Mouse (Mus musculus): ENCODE results near the gene Dph2. TPM values are rescaled to one million over a fixed set of nuclear protein-coding genes. Genes with fewer than 3 reads are reported as not detected.

Gene Dph2
- polyA plus RNA-seq, 1 experiment from 2014 or later = 23.8 TPM

GRCm38 (mm10) chr4:117916386-117916785 is 24.6 kb upstream of the Dph2 start:
- Histone ChIP-seq H3K4me1 (ENCODE audit: control insufficient read depth, insufficient read depth, low read length) (peaks cover 4% of the 10 kb centered on the region; the same call in 1 of the 2 replicates), H3K4me2 (ENCODE audit: low read depth, low read length) (no peak overlapping the region), H3K4me3 (ENCODE audit: low read depth, low read length) (no peak overlapping the region), H3K9me3 (replicated peaks; ENCODE audit: control insufficient read depth, low read length) (no peaks in the 10 kb centered on the region), H3K9ac (replicated peaks; ENCODE audit: low read length) (no peak overlapping the region), H3K36me3 (replicated peaks; ENCODE audit: control insufficient read depth, insufficient read depth, low read depth, low read length) (no peaks in the 10 kb centered on the region), H3K27ac (replicated peaks; ENCODE audit: low read depth, low read length) (no peak overlapping the region), H3K27me3 (ENCODE audit: control insufficient read depth, insufficient read depth, low read length) (no peaks in the 10 kb centered on the region)
- no peak for ATAC-seq (replicated peaks; ENCODE audit: insufficient number of reproducible peaks, low FRiP score, low TSS enrichment, low read depth)
- no peak for DNase-seq (ENCODE audit: low spot score)
- WGBS = 86% methylated on average over 5 of the region's 5 CpGs

GRCm38 (mm10) chr4:117915489-117916105 is 23.8 kb upstream of the Dph2 start:
- peaks cover 4% of the 10 kb centered on the region; the same call in 1 of the 2 replicates for H3K4me1 ChIP-seq (ENCODE audit: control insufficient read depth, insufficient read depth, low read length)
- ATAC-seq (replicated peaks; ENCODE audit: insufficient number of reproducible peaks, low FRiP score, low TSS enrichment, low read depth) = no peak
- no peaks in the 10 kb centered on the region for H3K36me3 ChIP-seq (replicated peaks; ENCODE audit: control insufficient read depth, insufficient read depth, low read depth, low read length)
- peak overlapping the region; percentile 74 for H3K9ac ChIP-seq (replicated peaks; ENCODE audit: low read length)
- 13% methylated on average over 19 of the region's 19 CpGs for WGBS
- no peak overlapping the region for H3K27ac ChIP-seq (replicated peaks; ENCODE audit: low read depth, low read length)
- no peaks in the 10 kb centered on the region for H3K9me3 ChIP-seq (replicated peaks; ENCODE audit: control insufficient read depth, low read length)
- peak overlapping the region; percentile 65 for H3K4me3 ChIP-seq (ENCODE audit: low read depth, low read length)
- H3K27me3 ChIP-seq (ENCODE audit: control insufficient read depth, insufficient read depth, low read length) = no peaks in the 10 kb centered on the region
- peak overlapping the region; percentile 94 for H3K4me2 ChIP-seq (ENCODE audit: low read depth, low read length)
- DNase-seq (ENCODE audit: low spot score) = no peak

- Histone ChIP-seq H3K4me3 (ENCODE audit: low read depth, low read length) (peak within 1 kb of the TSS; percentile 65), H3K27me3 (ENCODE audit: control insufficient read depth, insufficient read depth, low read length) (no peaks in the 10 kb centered on the region), H3K9me3 (replicated peaks; ENCODE audit: control insufficient read depth, low read length) (no peaks in the 10 kb centered on the region), H3K4me1 (ENCODE audit: control insufficient read depth, insufficient read depth, low read length) (peaks cover 4% of the 10 kb centered on the region; the same call in 1 of the 2 replicates), H3K4me2 (ENCODE audit: low read depth, low read length) (peak within 1 kb of the TSS; percentile 94), H3K9ac (replicated peaks; ENCODE audit: low read length) (peak within 1 kb of the TSS; percentile 74), H3K36me3 (replicated peaks; ENCODE audit: control insufficient read depth, insufficient read depth, low read depth, low read length) (no peaks in the 10 kb centered on the region), H3K27ac (replicated peaks; ENCODE audit: low read depth, low read length) (peak within 1 kb of the TSS; percentile 74; the same call in 1 of the 2 replicates)
- peak; percentile 98 for DNase-seq (ENCODE audit: low spot score)
- peak; percentile 94 for ATAC-seq (replicated peaks; ENCODE audit: insufficient number of reproducible peaks, low FRiP score, low TSS enrichment, low read depth)
- 0% methylated on average over 61 of the region's 61 CpGs for WGBS
These were observed 23.0 kb upstream of the Dph2 start, which contains the start of gene Ipo13 for GRCm38 (mm10) chr4:117914591-117915442. TSS of gene Ipo13 (minus strand) at chr4:117914999.

GRCm38 (mm10) chr4:117914031-117914430 is 22.2 kb upstream of the Dph2 start:
- peak overlapping the region; percentile 65 for H3K4me3 ChIP-seq (ENCODE audit: low read depth, low read length)
- H3K9me3 ChIP-seq (replicated peaks; ENCODE audit: control insufficient read depth, low read length) = no peaks in the 10 kb centered on the region
- peak overlapping the region; percentile 94 for H3K4me2 ChIP-seq (ENCODE audit: low read depth, low read length)
- no peaks in the 10 kb centered on the region for H3K36me3 ChIP-seq (replicated peaks; ENCODE audit: control insufficient read depth, insufficient read depth, low read depth, low read length)
- DNase-seq (ENCODE audit: low spot score) (no peak), ATAC-seq (replicated peaks; ENCODE audit: insufficient number of reproducible peaks, low FRiP score, low TSS enrichment, low read depth) (no peak; the same call in 1 of the 2 replicates)
- peak overlapping the region; percentile 74 for H3K9ac ChIP-seq (replicated peaks; ENCODE audit: low read length)
- WGBS = 22% methylated on average over 8 of the region's 8 CpGs
- peaks cover 4% of the 10 kb centered on the region; the same call in 1 of the 2 replicates for H3K4me1 ChIP-seq (ENCODE audit: control insufficient read depth, insufficient read depth, low read length)
- no peak overlapping the region for H3K27ac ChIP-seq (replicated peaks; ENCODE audit: low read depth, low read length)
- no peaks in the 10 kb centered on the region for H3K27me3 ChIP-seq (ENCODE audit: control insufficient read depth, insufficient read depth, low read length)

GRCm38 (mm10) chr4:117913421-117913820 is 21.6 kb upstream of the Dph2 start:
- peaks cover 4% of the 10 kb centered on the region; the same call in 1 of the 2 replicates for H3K4me1 ChIP-seq (ENCODE audit: control insufficient read depth, insufficient read depth, low read length)
- WGBS = 61% methylated on average over 3 of the region's 3 CpGs

GRCm38 (mm10) chr4:117912685-117913273 is 20.9 kb upstream of the Dph2 start:
- no peaks in the 10 kb centered on the region for H3K9me3 ChIP-seq (replicated peaks; ENCODE audit: control insufficient read depth, low read length)
- H3K36me3 ChIP-seq (replicated peaks; ENCODE audit: control insufficient read depth, insufficient read depth, low read depth, low read length) = no peaks in the 10 kb centered on the region
- no peak overlapping the region for H3K4me2 ChIP-seq (ENCODE audit: low read depth, low read length)
- no peaks in the 10 kb centered on the region for H3K27me3 ChIP-seq (ENCODE audit: control insufficient read depth, insufficient read depth, low read length)
- H3K9ac ChIP-seq (replicated peaks; ENCODE audit: low read length) = no peak overlapping the region
- DNase-seq (ENCODE audit: low spot score) (no peak), ATAC-seq (replicated peaks; ENCODE audit: insufficient number of reproducible peaks, low FRiP score, low TSS enrichment, low read depth) (no peak)
- no peak overlapping the region for H3K27ac ChIP-seq (replicated peaks; ENCODE audit: low read depth, low read length)
- WGBS = 49% methylated on average over 7 of the region's 7 CpGs
- H3K4me1 ChIP-seq (ENCODE audit: control insufficient read depth, insufficient read depth, low read length) = peaks cover 4% of the 10 kb centered on the region; the same call in 1 of the 2 replicates
- no peak overlapping the region for H3K4me3 ChIP-seq (ENCODE audit: low read depth, low read length)

More at GRCm38 (mm10) chr4:117913421-117913820, 21.6 kb upstream of the Dph2 start:
- ATAC-seq (replicated peaks; ENCODE audit: insufficient number of reproducible peaks, low FRiP score, low TSS enrichment, low read depth) (no peak), DNase-seq (ENCODE audit: low spot score) (no peak)
- Histone ChIP-seq H3K27ac (replicated peaks; ENCODE audit: low read depth, low read length) (no peak overlapping the region), H3K4me3 (ENCODE audit: low read depth, low read length) (no peak overlapping the region), H3K4me2 (ENCODE audit: low read depth, low read length) (peak overlapping the region; percentile 94; the same call in 1 of the 2 replicates), H3K9me3 (replicated peaks; ENCODE audit: control insufficient read depth, low read length) (no peaks in the 10 kb centered on the region), H3K27me3 (ENCODE audit: control insufficient read depth, insufficient read depth, low read length) (no peaks in the 10 kb centered on the region), H3K36me3 (replicated peaks; ENCODE audit: control insufficient read depth, insufficient read depth, low read depth, low read length) (no peaks in the 10 kb centered on the region), H3K9ac (replicated peaks; ENCODE audit: low read length) (no peak overlapping the region)

- peaks cover 4% of the 10 kb centered on the region; the same call in 1 of the 2 replicates for H3K4me1 ChIP-seq (ENCODE audit: control insufficient read depth, insufficient read depth, low read length)
- WGBS = 93% methylated on average over 13 of the region's 13 CpGs
These were observed 20.3 kb upstream of the Dph2 start for GRCm38 (mm10) chr4:117912131-117912561.

More at GRCm38 (mm10) chr4:117912131-117912561, 20.3 kb upstream of the Dph2 start:
- Histone ChIP-seq H3K9ac (replicated peaks; ENCODE audit: low read length) (no peak overlapping the region), H3K9me3 (replicated peaks; ENCODE audit: control insufficient read depth, low read length) (no peaks in the 10 kb centered on the region), H3K36me3 (replicated peaks; ENCODE audit: control insufficient read depth, insufficient read depth, low read depth, low read length) (no peaks in the 10 kb centered on the region), H3K27me3 (ENCODE audit: control insufficient read depth, insufficient read depth, low read length) (no peaks in the 10 kb centered on the region), H3K4me3 (ENCODE audit: low read depth, low read length) (no peak overlapping the region), H3K4me2 (ENCODE audit: low read depth, low read length) (no peak overlapping the region), H3K27ac (replicated peaks; ENCODE audit: low read depth, low read length) (no peak overlapping the region)
- DNase-seq (ENCODE audit: low spot score) (no peak), ATAC-seq (replicated peaks; ENCODE audit: insufficient number of reproducible peaks, low FRiP score, low TSS enrichment, low read depth) (no peak)
